Mouse (Mus musculus): ENCODE results near the gene Lsr. TPM values are rescaled to one million over a fixed set of nuclear protein-coding genes. Genes with fewer than 3 reads are reported as not detected.

Lsr gene
- polyA plus RNA-seq, 1 experiment, result 7.5 TPM

DNA sequence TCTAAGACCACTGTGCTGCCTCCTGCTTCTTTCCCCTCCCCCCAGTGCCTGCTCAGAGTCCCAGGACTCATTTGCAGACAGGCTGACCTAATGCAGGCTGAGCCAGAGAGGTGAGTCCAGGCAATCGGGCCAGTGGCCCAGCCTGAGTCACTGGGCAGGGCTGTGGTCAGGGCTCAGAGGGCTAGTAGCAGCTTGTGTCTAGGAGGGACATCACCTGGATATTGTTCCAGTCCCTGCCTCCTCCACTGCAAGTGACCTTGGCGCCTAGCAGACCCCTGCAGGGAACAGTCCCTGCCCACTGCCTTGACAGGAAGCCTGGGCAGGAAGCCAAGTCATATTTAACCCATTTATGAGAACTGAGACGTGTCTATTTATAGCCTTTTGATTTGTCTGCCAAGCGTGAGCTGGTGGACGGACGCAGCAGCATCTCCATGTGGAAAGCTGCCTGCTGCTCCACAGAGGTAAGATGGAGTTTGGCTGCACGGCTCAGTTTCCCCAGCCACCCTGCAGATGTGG, 27.3 kb upstream of the Lsr start:
- Histone ChIP-seq H3K4me1 (ENCODE audit: control insufficient read depth, insufficient read depth, insufficient read length) (peaks cover 27% of the 10 kb centered on the region), H3K36me3 (ENCODE audit: control insufficient read depth, insufficient read depth, low read length) (no peaks in the 10 kb centered on the region), H3K4me3 (ENCODE audit: extremely low read depth, insufficient read depth, insufficient read length) (peak overlapping the region; percentile 62), H3K27ac (ENCODE audit: insufficient read depth, low read length) (peak overlapping the region; percentile 93), H3K27me3 (ENCODE audit: control insufficient read depth, insufficient read depth, low read length) (no peaks in the 10 kb centered on the region)
- peak; percentile 56 to 64 for DNase-seq (ENCODE audit: low read depth in 1 of 2, low spot score in 2 of 2)
- TF ChIP-seq POLR2A (IDR thresholded peaks at IDR 0.05; ENCODE audit: low read depth, low read length) (no peak; the same call in 1 of the 2 replicates), CTCF (IDR thresholded peaks at IDR 0.05; ENCODE audit: extremely low read depth, insufficient read depth, insufficient read length, insufficient replicate concordance) (no peak)
- under 1% methylated on average over 7 of the region's 7 CpGs for WGBS

DNA sequence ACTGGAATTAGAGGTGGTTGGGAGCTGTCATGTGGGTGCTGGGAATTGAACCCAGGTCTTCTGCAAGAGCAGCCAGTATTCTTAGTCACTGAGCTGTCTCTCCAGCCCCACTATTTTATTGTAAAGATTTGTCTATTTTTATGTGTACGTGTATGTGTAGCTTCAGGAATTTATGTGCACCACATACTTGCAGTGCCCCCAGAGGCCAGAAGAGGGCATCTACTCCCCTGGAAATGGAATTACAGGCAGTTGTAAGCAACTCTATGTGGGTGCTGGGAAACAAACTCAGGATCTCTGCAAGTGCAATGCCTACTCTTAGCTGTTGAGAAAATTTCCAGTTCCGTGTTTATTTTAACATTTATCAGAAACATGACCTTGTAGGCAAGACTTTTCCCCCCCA, 23.2 kb upstream of the Lsr start:
- no peak for TF ChIP-seq CTCF (IDR thresholded peaks at IDR 0.05; ENCODE audit: extremely low read depth, insufficient read depth, insufficient read length, insufficient replicate concordance)
- TF ChIP-seq POLR2A (IDR thresholded peaks at IDR 0.05; ENCODE audit: low read depth, low read length), result no peak
- Histone ChIP-seq H3K4me3 (ENCODE audit: extremely low read depth, insufficient read depth, insufficient read length) (no peak overlapping the region), H3K36me3 (ENCODE audit: control insufficient read depth, insufficient read depth, low read length) (no peaks in the 10 kb centered on the region), H3K27me3 (ENCODE audit: control insufficient read depth, insufficient read depth, low read length) (no peaks in the 10 kb centered on the region), H3K4me1 (ENCODE audit: control insufficient read depth, insufficient read depth, insufficient read length) (peaks cover 15% of the 10 kb centered on the region; the same call in 1 of the 2 replicates), H3K27ac (ENCODE audit: insufficient read depth, low read length) (no peak overlapping the region)
- 97% methylated on average over 2 of the region's 2 CpGs for WGBS
- DNase-seq (ENCODE audit: low read depth in 1 of 2, low spot score in 2 of 2), result no peak

DNA sequence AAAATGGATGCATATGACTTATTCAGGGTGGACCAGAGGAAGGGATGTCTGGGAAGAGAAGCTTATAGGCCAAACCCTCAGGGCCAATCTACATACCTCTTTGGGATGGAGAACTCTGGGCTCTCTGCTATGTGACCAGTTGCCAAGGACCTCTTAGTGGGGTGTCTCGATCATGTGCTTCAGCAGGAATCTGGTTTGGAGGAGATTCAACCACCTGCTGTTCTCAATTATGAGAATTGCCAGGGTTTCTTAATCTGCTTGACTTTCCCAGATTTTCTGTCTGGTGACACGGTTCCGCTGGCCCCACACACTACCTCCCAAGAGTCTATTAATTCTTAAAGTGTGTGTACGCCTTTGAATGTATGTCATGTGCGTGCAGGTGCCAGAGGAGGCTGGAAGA, 20.7 kb upstream of the Lsr start:
- 91% methylated on average over 5 of the region's 5 CpGs for WGBS
- Histone ChIP-seq H3K4me1 (ENCODE audit: control insufficient read depth, insufficient read depth, insufficient read length) (no peaks in the 10 kb centered on the region; the same call in 1 of the 2 replicates), H3K36me3 (ENCODE audit: control insufficient read depth, insufficient read depth, low read length) (no peaks in the 10 kb centered on the region), H3K27ac (ENCODE audit: insufficient read depth, low read length) (no peak overlapping the region), H3K27me3 (ENCODE audit: control insufficient read depth, insufficient read depth, low read length) (no peaks in the 10 kb centered on the region), H3K4me3 (ENCODE audit: extremely low read depth, insufficient read depth, insufficient read length) (no peak overlapping the region)
- TF ChIP-seq CTCF (IDR thresholded peaks at IDR 0.05; ENCODE audit: extremely low read depth, insufficient read depth, insufficient read length, insufficient replicate concordance), result no peak
- TF ChIP-seq POLR2A (IDR thresholded peaks at IDR 0.05; ENCODE audit: low read depth, low read length), result no peak
- DNase-seq (ENCODE audit: low read depth in 1 of 2, low spot score in 2 of 2), result no peak

DNA sequence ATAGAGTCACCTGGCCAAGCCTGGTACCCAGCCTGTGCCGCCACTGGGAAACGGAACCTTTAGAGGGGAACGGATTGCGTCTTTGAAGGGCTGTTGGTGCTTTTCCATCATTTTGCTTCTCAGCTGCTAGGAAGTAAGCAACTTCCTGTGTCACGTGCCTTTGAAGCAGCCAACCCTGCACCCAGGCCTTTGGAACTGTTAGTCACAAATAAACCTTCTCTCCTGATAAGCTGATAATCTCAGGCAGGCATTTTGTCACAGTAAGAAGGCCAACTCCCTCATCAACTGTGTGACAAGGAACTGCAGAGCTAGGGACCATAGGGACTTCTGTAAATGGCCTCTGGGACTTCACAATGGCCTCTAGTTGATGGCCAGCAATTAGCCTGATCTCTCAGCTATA, 18.9 kb upstream of the Lsr start:
- no peaks in the 10 kb centered on the region for H3K36me3 ChIP-seq (ENCODE audit: control insufficient read depth, insufficient read depth, low read length)
- H3K4me3 ChIP-seq (ENCODE audit: extremely low read depth, insufficient read depth, insufficient read length), result no peak overlapping the region
- TF ChIP-seq CTCF (IDR thresholded peaks at IDR 0.05; ENCODE audit: extremely low read depth, insufficient read depth, insufficient read length, insufficient replicate concordance) (no peak), POLR2A (IDR thresholded peaks at IDR 0.05; ENCODE audit: low read depth, low read length) (no peak)
- H3K27me3 ChIP-seq (ENCODE audit: control insufficient read depth, insufficient read depth, low read length), result no peaks in the 10 kb centered on the region
- H3K4me1 ChIP-seq (ENCODE audit: control insufficient read depth, insufficient read depth, insufficient read length), result no peaks in the 10 kb centered on the region; the same call in 1 of the 2 replicates
- H3K27ac ChIP-seq (ENCODE audit: insufficient read depth, low read length), result no peak overlapping the region
- 67% methylated on average over 5 of the region's 5 CpGs for WGBS
- DNase-seq (ENCODE audit: low read depth in 1 of 2, low spot score in 2 of 2), result no peak

DNA sequence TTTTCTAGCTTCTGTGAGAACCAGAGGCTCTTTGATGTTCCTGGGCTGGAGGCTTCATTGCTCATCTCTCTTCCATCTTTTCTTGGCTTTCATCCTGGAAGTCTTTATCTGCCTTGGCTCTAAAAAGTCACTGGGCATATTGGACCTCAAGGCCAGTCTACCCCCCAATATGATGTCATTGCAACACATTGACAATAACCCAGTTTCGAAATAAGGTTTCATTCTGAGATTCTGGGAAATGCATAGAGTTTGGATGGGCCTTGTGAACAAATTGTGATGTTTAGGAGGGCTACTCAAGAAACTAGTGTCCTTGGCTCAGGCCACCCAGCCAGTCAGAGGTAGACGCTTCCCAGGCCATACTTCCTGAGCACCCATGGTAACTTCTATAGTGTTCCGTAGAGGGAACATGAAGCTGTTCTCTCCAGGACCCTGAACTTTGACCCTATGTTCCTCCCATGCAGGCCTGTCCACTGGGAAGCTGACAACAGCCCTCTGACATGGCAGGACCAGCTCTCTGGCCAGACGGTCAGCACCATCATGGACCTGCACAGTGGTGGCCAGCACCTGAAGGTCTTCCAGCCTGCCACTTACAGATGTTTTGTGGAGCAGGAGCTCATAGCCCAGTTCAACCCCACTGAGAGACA, 15.4 kb upstream of the Lsr start:
- H3K27me3 ChIP-seq (ENCODE audit: control insufficient read depth, insufficient read depth, low read length), result no peaks in the 10 kb centered on the region
- no peak overlapping the region for H3K27ac ChIP-seq (ENCODE audit: insufficient read depth, low read length)
- H3K4me3 ChIP-seq (ENCODE audit: extremely low read depth, insufficient read depth, insufficient read length), result no peak overlapping the region
- no peak for DNase-seq (ENCODE audit: low read depth in 1 of 2, low spot score in 2 of 2)
- no peaks in the 10 kb centered on the region; the same call in 1 of the 2 replicates for H3K4me1 ChIP-seq (ENCODE audit: control insufficient read depth, insufficient read depth, insufficient read length)
- H3K36me3 ChIP-seq (ENCODE audit: control insufficient read depth, insufficient read depth, low read length), result no peaks in the 10 kb centered on the region
- WGBS, result 91% methylated on average over 4 of the region's 4 CpGs
- TF ChIP-seq CTCF (IDR thresholded peaks at IDR 0.05; ENCODE audit: extremely low read depth, insufficient read depth, insufficient read length, insufficient replicate concordance) (no peak), POLR2A (IDR thresholded peaks at IDR 0.05; ENCODE audit: low read depth, low read length) (no peak)

DNA sequence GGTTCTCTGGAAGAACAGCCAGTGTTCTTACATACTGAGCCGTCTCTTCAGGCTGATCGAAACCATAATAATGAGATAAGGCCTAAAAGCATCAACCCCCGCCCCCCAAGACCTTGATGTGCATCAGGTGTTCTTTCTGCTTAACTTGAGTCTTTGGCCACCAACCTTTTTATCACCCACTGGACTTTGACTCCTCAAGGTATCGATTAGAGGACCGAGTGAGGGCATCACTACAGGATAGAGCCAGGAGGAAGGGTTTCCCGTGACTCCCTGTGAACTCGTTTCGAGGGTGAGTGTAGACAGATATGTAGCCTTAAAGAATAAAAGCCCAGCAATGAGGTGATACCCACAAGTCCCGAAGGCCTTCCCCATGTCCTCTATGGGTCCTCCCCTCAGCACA, 12.1 kb upstream of the Lsr start:
- Histone ChIP-seq H3K27me3 (ENCODE audit: control insufficient read depth, insufficient read depth, low read length) (no peaks in the 10 kb centered on the region), H3K36me3 (ENCODE audit: control insufficient read depth, insufficient read depth, low read length) (no peaks in the 10 kb centered on the region), H3K4me1 (ENCODE audit: control insufficient read depth, insufficient read depth, insufficient read length) (no peaks in the 10 kb centered on the region), H3K27ac (ENCODE audit: insufficient read depth, low read length) (no peak overlapping the region), H3K4me3 (ENCODE audit: extremely low read depth, insufficient read depth, insufficient read length) (no peak overlapping the region)
- DNase-seq (ENCODE audit: low read depth in 1 of 2, low spot score in 2 of 2), result no peak
- WGBS, result 93% methylated on average over 9 of the region's 9 CpGs
- TF ChIP-seq CTCF (IDR thresholded peaks at IDR 0.05; ENCODE audit: extremely low read depth, insufficient read depth, insufficient read length, insufficient replicate concordance), result no peak
- TF ChIP-seq POLR2A (IDR thresholded peaks at IDR 0.05; ENCODE audit: low read depth, low read length), result no peak

DNA sequence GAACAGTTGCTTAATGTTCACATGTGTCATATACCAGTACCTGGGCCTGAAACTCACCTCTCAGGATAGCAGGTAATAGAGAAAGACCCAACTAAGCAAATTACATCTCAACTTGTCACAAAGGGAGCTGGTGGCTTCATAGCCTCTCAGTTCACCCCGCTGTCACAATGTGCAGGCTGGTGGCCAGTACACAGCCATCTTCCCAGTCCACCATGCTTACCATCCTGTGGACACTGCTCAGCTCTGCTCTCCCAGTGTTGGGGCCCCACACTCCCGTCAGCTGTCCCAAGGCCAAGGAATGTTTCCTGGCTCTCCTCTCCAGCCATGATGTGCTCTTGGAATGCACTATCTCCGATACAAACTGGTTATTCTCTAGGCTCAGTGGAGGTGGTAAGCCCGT, 8.4 kb upstream of the Lsr start:
- 91% methylated on average over 4 of the region's 4 CpGs for WGBS
- H3K27me3 ChIP-seq (ENCODE audit: control insufficient read depth, insufficient read depth, low read length), result no peaks in the 10 kb centered on the region
- H3K36me3 ChIP-seq (ENCODE audit: control insufficient read depth, insufficient read depth, low read length), result no peaks in the 10 kb centered on the region
- no peak for DNase-seq (ENCODE audit: low read depth in 1 of 2, low spot score in 2 of 2)
- no peaks in the 10 kb centered on the region for H3K4me1 ChIP-seq (ENCODE audit: control insufficient read depth, insufficient read depth, insufficient read length)
- TF ChIP-seq POLR2A (IDR thresholded peaks at IDR 0.05; ENCODE audit: low read depth, low read length), result no peak
- TF ChIP-seq CTCF (IDR thresholded peaks at IDR 0.05; ENCODE audit: extremely low read depth, insufficient read depth, insufficient read length, insufficient replicate concordance), result no peak
- H3K27ac ChIP-seq (ENCODE audit: insufficient read depth, low read length), result no peak overlapping the region
- no peak overlapping the region for H3K4me3 ChIP-seq (ENCODE audit: extremely low read depth, insufficient read depth, insufficient read length)
